Mouse (Mus musculus): Measurements from ENCODE around the gene Tfg. TPM values are rescaled to one million over a fixed set of nuclear protein-coding genes. Genes with fewer than 3 reads are reported as not detected.

The Tfg gene
- polyA plus RNA-seq, 1 experiment = 77.8 TPM

- Histone ChIP-seq H3K4me3 (ENCODE audit: insufficient read depth, low read length) (no peak overlapping the region), H3K4me1 (ENCODE audit: control insufficient read depth, insufficient read depth, low read length) (peaks cover 3% of the 10 kb centered on the region; the same call in 1 of the 2 replicates), H3K27ac (ENCODE audit: insufficient read depth, low read depth, low read length) (no peak overlapping the region)
- TF ChIP-seq CTCF (IDR thresholded peaks at IDR 0.05; ENCODE audit: low read depth, low read length) (no peak), POLR2A (IDR thresholded peaks at IDR 0.05; ENCODE audit: borderline replicate concordance, low read depth, low read length) (no peak)
Observed at GRCm38 (mm10) chr16:56655193-56655910, 61.9 kb downstream of the Tfg start.

- no peak overlapping the region for H3K27ac ChIP-seq (ENCODE audit: insufficient read depth, low read depth, low read length)
- H3K4me1 ChIP-seq (ENCODE audit: control insufficient read depth, insufficient read depth, low read length) = no peaks in the 10 kb centered on the region
- H3K4me3 ChIP-seq (ENCODE audit: insufficient read depth, low read length) = no peak overlapping the region
- TF ChIP-seq POLR2A (IDR thresholded peaks at IDR 0.05; ENCODE audit: borderline replicate concordance, low read depth, low read length) = no peak
- no peak for TF ChIP-seq CTCF (IDR thresholded peaks at IDR 0.05; ENCODE audit: low read depth, low read length)
Observed at GRCm38 (mm10) chr16:56646382-56647172, 70.7 kb downstream of the Tfg start.

GRCm38 (mm10) chr16:56645251-56645650, 72.0 kb downstream of the Tfg start:
- TF ChIP-seq CTCF (IDR thresholded peaks at IDR 0.05; ENCODE audit: low read depth, low read length) (no peak), POLR2A (IDR thresholded peaks at IDR 0.05; ENCODE audit: borderline replicate concordance, low read depth, low read length) (no peak)
- Histone ChIP-seq H3K27ac (ENCODE audit: insufficient read depth, low read depth, low read length) (no peak overlapping the region), H3K4me1 (ENCODE audit: control insufficient read depth, insufficient read depth, low read length) (no peaks in the 10 kb centered on the region), H3K4me3 (ENCODE audit: insufficient read depth, low read length) (no peak overlapping the region)

Other genes starting within 250 kb of the Tfg start
- gene Abi3bp, start 239.6 kb downstream of the Tfg start, polyA plus RNA-seq (2012; ENCODE audit: insufficient read depth, insufficient read length, missing spikeins) = not detected in 2 replicates
- not detected in 2 replicates for gene Adgrg7, start 78.4 kb upstream of the Tfg start, polyA plus RNA-seq (2012; ENCODE audit: insufficient read depth, insufficient read length, missing spikeins)
- 1.3 TPM in 1 of 2 replicates, not detected in the other for gene Tmem45a, start 168.7 kb upstream of the Tfg start, polyA plus RNA-seq (2012; ENCODE audit: insufficient read depth, insufficient read length, missing spikeins)
- gene Lnp1, start 210.6 kb upstream of the Tfg start, polyA plus RNA-seq (2012; ENCODE audit: insufficient read depth, insufficient read length, missing spikeins) = not detected in 2 replicates